Mouse (Mus musculus) lung, postnatal 0 days (tissue): ENCODE measurements around the gene Ier5l.

ENCODE experiments used
- CTCF ChIP-seq: IDR thresholded peaks from 2 replicates; pipeline ENCODE4 v1.5.1; 2016; ENCODE audit warnings: antibody characterized with exemption, mild to moderate bottlenecking
- EP300 ChIP-seq: IDR thresholded peaks from 2 replicates; pipeline ENCODE4 v1.6.1; 2016; ENCODE audit warnings: antibody characterized with exemption, mild to moderate bottlenecking, control low read depth

DNA sequence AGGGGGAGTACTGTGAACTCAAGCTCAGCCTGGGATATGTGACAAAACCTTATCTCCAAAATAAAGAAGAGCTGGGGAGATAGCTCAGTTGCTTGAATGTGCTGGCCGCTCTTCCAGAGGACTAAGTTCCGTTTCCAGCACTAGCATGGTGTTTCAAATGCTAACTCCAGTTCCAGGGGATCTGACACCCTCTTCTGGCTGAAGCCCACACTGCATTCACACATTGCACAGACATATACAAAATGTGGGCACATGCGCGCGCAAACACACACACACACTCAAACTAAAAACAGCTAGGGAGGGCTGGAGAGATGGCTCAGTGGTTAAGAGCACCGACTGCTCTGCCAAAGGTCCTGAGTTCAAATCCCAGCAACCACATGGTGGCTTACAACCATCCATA is 14.8 kb downstream of the Ier5l start:
- TF ChIP-seq EP300 = no peak
- peak; percentile 49 for TF ChIP-seq CTCF
